Mouse (Mus musculus) left cerebral cortex, adult 11 months (tissue): ENCODE results near the gene Gabarapl1.
A peak's percentile ranks its signal among the peaks of the same experiment; 100 is the strongest.
"Not testable (repeated sequence)": the region's sequence is repeated elsewhere in the genome, so short reads cannot be mapped to it uniquely, and the experiment has no call there.

ENCODE experiments used
- DNase-seq: peaks from one replicate; pipeline ENCODE4 v3.0.0; 2022; ENCODE audit warnings: low spot score

The Gabarapl1 gene

DNA sequence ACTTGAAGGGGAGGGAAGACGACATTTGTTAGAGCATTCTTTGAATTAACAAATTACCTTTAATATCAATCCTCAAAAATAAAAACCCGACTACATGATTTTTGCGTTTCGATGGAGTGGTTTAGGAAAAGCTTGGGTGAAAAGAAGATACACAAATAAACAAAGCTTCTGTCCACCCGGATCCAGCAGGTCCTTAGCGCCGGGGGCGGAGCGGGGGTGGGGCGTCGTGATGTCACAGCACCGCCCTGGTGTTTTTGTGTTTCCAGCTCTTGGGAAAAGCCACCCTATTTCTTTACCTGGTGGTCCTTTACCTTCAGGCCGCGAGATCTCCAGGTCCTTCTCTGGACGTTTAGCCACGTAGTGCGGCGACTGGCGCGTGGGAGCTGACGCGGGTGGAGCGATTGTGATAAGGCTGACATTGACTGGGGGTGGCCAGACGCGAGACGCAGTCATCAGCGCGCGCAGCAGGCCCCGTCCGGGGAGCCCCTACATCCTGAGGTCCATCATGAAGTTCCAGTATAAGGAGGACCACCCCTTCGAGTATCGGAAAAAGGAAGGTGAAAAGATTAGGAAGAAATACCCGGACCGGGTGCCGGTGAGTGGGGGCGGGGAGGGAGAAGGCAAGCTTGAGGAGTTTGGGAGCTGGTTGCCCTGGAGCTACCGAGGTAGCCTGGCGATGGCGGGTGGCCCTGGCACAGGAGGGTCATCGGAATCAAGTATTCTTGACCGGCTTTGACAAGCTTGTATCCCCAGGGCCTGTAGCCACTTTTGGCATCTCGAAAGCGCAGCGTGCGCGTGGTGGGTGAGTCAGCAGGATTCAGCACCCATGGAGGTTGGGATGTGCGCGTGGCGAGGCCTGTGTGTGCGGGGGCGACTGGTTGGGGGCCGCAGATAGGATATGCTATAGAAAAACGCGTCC, at the start of gene Gabarapl1:
Gene Gabarapl1 (plus strand): TSS at position 219 of the 919 bp plus-strand sequence.
- DNase-seq, result peak; percentile 75

DNA sequence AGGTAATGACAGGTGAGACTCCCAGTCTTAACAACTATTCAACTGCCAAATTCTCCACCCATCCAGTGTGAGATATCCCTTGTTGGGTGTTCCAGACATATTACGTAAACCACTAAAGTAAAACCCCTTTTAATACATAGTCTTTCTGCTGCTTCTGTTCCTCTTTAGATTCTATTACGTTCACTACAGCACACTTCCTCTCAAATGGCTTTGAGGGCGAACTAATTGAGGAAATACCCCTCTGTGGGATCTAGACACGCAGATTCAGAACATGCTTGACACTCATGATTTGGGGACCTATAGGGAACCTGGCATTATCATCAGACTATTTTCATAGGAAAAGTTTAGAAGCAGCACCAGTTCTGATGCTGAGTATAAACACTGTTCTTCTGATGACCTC, 38.0 kb upstream of the Gabarapl1 start:
- DNase-seq, result no peak

DNA sequence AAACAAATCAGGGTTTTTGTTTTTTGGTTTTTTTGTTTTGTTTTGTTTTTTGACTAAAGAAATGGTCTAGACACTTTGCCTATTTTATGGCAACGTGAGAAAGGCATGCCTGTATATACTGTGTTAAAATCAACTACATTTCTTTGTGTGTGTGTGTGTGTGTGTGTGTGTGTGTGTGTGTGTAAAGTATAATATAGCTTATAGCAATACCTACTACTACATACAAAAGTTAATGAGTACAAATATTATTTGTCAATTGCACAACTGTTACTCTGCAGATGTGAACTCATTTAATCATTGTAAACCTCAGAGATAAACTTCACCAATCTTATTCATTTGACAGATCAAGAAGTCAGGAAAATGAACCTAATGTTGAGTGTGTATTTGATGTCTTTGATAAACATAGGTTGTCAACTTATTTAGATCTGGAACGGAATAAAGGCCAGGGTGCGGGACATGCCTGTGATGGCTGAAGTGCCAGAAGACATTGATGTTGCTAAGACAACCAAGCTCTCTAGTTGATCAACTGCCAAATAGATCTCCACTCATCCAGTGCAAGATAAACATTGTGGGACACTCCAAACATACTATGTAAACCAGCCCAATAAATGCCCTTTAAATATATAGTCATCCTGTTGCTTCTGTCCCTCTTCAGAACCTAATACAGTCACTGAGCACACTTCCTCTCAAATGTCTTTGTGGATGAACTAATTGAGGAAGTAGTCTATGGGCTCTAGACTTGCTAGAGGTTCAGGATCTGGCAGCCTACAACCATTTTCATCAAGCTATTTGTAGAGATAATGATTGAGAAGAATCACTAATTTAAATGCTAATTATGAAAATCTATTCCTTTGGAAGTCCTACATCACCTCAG, 35.4 kb upstream of the Gabarapl1 start:
- no peak for DNase-seq

DNA sequence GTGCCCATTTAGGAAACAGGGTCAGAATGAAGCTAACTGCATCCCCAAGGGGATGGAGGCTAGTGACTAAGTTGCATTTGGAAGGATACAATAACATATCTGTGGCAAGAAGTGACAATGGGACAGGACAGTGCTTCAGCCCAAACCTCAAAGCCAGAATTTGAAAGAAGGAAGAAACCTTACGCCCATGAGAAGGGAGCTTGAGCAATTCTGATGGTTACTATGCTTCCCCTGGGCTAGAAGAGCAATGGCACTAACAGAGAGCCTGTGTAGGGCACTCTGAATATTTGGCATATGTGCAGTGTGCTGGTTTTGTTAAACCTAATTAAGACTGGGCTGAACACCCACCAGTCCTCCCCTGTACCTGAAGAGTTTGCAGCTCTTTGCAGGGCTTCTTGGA, 33.4 kb upstream of the Gabarapl1 start:
- DNase-seq, result not testable (repeated sequence)

DNA sequence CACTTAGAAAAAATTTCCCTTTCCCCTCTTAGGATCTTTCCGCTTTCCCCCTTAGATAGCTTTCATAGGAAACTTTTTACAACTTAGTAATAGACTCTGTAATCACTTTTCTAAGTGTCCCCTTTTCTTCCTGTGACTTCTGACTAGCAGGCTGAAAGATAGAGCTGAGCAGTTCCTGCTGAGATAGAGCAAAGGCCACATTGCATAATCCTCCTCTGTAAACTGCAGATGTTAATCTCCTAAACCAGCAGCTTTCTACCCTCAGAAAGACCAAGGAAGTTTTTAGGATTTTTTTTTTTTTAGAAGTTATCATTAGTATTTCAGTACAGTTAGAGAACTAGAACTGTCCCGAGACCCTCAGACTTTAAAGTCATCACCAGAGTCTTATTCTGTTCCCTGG, 29.5 kb upstream of the Gabarapl1 start:
- no peak for DNase-seq

DNA sequence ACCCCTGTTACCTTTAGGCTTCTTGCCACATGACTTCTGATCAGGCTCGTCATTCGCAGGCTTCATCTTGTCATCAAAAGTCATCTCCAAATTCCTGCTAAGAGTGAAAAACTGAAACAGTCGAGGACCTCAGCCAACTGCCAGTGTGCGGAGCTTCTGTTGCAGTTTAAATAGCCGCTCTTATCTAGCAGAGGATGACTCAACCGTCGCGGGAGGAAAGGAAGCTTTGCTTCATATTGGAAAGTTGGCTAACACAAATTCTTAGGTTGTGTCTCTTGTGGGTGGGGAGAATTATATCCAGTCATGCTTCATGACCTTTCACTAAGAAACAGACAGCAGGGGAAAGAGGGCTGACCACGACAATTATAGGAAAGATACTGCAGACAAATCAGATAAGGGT, 25.9 kb upstream of the Gabarapl1 start, which contains the start of gene Olr1:
Gene Olr1 (minus strand): TSS at position 142 of the 400 bp plus-strand sequence.
- DNase-seq, result no peak

DNA sequence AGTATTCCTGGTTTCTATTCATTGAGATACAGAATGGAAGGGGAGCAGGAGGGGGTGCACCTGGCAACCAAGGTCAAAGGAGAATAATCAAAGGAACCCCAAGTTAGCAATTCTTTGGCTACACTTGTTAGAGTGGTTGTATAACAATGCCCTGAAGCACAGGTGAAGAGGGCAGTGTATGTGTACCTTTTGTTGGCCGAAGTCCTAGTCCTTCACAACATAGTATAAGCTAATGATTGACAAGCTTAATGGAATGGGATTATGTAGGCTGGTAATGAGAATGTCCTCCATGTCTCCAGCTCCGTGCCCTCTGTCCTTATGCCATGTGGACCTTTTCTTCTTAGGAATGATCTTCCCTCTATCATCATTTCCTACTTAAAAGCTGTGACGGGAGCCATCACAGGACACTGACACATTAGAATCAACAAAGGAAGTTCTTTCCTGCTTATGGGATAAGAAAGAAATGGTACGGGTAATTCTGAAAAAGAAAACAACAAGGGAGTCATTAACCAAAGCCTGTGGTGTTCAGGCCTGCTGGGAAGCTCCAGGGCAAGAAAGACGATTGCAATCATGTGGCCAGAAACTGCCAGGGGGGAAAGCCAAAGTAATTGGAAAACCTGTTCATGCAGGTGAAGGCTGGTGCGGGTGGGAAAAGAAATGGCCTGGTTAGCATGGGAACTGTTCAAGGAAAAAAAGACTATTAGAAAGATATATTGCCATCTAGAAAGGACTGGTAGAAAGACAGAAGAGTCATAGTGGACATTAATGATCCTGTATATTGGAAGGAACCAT, 22.6 kb upstream of the Gabarapl1 start:
- no peak for DNase-seq

DNA sequence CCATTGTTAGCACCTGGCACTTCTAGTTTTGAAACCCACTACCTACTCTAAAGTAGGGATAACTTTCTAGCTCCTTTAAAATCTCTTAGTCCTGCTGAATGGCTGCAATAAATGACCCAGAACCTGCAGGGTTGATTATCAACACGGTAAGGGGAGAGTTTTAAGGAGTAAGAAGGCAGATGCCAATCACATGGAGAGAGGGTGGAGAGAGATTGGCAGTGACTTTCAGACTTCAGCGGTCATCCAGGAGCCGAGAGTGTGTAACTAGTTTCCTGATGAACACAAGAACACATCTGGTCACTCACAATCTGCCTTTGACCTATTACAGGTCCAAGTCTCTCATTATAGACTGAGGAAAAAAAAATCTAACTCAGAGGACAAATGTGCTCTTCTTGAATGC, 20.6 kb upstream of the Gabarapl1 start, which contains the start of gene Tmem52b:
Gene Tmem52b (plus strand): TSS at position 189 of the 400 bp plus-strand sequence.
- no peak for DNase-seq

DNA sequence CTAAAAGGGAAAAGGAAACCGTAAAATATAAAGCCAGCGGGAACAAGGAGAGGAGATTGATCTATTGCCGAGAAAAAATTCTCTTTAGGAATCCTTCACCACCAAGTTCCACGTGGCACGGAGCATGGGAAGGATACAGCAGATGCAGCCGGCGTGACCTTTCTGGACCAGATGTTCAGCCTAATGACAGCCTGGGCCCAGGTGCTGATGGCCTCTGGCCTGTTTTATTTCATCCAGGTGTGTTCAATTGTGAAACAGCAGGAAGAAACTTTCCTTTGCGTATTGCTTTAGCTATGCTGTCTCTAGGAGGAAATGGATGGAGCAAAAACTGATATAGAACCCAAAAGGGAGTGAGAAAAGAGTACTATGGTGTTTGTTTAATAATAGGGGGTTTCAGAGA, 20.1 kb upstream of the Gabarapl1 start:
- DNase-seq, result no peak

DNA sequence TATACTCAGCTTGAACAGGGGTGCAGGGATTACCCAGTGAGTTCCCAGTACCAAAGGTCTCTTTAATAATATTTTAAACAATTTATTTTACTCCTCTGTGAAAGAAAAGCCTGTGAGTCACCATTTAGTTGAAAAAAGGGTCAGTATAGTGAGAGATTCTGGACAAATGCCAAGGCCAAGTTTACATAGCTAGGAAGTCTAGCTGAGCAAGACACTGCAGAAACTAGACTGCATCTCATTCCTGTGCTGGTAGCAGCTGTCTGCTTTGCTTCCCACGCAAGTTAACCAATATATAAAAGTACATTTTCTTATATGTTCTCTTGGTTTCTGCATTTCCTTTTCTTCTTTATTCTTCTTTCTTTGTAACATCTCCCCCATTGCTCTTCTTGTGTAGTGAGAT, 19.6 kb upstream of the Gabarapl1 start:
- no peak for DNase-seq

DNA sequence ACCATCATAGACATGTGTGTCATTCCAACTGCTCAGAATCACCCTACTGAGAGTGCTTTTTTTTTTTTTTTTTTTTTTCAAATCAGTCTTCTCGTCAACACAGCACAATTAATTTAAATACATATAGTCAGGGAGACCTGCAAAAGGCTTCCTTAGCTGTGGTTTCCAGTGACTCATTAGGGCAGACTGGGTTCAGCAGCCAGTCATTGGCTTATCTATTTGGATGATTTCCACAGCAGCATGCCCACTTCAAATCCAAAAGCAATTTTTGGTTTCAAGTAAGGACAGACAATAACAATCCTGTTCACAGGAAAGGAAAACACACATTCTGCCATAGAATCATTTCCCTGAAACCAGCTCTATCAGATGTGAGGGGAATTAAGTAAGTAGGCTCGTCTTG, 18.6 kb upstream of the Gabarapl1 start:
- no peak for DNase-seq

DNA sequence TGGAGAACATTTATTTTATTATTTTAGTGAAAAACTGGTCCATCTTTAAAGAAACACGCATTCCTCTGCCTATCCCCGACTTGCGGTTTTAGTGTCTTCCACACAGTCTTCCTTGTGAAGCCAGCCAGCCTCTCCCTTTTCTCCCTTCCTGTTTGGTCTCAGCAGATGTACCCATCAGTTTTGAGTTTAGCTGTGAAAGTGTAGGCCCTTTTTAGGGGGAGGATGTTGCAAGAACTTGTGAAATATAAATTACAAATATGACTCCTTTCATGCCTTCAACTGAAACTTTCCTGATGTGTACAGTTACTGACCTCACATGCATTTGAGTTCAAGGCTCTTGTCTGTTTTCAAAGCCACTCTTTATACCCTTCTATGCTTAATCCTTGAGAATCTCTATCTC, 17.9 kb upstream of the Gabarapl1 start:
- DNase-seq, result no peak

DNA sequence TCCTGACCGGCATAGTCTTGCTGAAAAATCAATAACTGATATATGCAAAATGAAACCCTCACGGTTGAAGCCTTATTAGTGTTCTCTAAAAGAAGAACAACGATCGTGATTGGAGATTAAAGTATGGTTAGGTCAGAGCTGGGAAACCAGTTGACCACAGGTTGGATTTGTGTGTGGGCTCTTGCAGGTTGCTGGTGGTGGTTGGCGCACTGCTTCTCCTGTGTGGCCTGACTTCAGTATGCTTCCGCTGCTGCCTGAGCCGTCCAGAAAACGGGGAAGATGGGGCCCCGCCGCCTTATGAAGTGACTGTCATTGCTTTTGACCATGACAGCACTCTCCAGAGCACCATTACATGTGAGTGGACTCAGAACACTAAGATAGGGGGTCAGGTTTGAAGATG, 16.6 kb upstream of the Gabarapl1 start:
- DNase-seq, result no peak

DNA sequence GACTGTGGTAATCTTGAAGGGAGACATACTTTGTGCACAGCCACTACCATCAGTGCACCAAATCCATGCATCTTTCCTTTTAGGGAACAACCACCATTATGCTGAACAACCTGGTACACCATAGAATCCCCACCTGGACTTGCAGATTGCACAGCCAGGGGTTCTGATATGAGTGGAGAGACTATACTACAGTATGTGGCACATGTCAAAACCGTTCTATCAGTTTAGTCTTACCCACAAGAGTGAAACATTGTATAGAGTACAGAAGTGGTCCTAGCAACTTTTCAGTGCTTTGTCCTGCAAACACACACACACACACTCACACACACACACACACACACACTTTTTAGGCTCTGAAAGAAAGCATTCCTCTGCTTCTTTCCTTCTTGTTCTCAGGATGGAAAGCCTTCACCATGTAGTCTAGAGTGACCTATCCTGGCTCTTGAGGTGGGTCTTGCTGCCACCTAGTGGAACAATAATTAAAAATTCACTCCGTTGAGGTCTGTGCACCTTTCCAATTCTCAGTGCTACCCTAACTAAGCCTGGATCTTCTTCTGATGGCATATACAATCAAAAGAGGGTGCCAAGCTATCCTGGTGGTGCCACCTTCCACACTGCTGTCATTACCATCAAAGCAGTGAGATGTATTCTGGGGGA, 15.1 kb upstream of the Gabarapl1 start:
- DNase-seq, result no peak

DNA sequence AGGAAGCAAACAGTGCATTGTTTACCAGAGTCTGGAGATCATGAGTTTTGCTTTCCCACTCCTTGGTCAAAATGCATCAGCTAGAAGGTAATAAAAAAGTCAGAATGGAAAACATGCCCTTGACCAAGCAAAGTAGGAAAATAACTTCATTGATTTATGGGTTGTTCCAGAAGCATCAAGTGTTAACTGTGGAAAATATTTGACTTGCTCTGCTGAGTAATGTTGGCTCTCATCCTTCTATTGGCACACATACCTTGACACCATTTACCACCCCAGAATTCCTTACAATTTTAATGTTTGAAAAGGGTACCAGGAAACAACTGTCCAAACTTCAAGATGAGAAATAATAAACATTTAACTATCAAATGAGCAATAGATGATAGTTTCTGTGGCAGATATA, 6.9 kb upstream of the Gabarapl1 start:
- no peak for DNase-seq

DNA sequence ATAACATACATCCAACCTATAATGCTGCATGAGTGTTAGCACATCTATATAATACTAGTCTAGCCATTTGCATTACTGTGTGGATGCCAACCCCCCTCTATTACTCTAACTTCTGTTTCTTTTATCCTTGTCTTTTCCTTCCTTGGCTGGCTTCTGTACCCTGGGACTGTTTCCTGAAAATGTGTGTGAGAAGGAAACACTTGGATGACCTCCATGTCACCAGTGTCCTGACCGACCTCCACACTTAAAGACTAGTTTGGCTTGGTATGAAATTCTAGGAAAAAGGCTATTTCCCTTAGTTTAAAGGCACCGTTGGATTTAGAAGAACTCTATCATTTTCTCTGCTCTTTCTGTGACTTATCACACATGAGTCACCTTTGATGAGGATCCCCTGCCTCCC, 5.5 kb upstream of the Gabarapl1 start:
- DNase-seq, result no peak

DNA sequence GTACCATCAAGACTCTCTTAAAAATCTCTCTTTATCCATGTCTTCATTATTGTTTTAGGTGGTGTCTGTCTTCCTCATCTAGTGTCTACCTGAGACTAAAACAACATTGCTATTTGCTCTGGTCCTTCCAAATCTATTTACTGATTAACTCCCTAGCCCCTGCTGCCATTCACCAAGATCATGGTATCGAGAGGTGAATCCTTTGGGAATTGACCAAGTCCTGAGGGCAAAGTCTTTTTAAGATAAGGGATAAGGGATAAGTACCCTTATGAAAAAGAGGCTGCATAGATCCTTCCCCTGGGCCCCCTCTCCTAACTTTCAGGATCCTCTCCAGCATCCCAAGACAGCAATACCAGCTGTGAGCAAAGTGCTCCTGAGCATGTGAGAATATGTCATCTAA, 3.4 kb upstream of the Gabarapl1 start:
- no peak for DNase-seq

DNA sequence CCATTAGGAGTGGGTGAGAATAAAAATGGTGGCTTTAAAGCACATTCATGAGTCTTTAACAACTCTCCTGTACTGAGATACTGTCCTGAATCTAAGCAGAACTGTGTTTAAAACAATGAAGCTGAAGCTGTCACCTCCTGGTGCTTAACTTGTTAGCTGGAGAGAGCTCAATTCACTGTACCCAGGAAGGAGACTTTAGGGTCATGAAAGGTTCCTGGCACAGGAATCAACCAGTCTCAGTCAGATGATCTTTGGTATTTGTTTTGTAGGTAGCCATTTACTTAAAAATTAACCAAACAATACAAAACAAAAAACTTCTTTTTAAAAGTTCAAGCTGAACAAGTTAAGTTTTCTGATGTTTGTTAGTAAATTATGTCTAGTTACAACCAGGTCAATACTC, 2.7 kb upstream of the Gabarapl1 start:
- DNase-seq, result no peak

DNA sequence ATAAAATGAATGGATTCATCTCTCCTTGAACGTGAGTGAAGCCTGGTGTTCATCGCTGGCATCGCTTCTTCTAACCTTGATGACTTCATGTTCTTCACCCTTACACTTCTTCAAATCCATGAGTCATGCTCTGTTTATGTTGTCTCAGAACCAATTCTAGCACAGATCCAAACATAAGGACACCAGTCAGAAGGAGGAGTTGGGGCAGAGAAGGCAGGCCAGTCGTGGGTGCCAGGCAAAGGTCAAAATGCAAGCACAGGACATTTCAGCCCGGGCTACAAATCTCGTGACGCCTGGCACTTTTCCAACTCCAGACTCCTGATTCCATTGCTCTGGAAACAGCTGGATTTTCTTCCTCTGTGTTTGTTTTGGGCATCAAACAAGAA, 411 bp upstream of the Gabarapl1 start:
- no peak for DNase-seq

DNA sequence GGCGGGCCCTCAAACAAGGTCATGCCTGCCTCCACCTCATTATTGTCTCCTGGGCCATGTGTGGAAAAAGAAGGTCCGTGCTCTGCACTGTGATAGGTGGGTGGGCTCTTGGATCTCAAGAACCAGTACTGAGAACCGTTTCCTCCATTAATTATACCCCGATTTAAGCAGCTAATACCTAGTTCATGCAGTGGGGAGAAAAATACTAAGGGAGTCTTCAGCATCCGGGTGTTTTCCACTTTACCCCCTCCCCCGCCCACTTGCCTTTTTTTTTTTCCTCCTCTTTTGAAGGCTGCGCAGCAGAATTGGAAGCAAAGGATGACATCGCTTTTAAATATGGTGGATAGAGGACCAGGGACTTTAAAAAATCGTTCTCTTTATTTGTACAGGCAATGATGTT, 1.1 kb downstream of the Gabarapl1 start:
- no peak for DNase-seq

DNA sequence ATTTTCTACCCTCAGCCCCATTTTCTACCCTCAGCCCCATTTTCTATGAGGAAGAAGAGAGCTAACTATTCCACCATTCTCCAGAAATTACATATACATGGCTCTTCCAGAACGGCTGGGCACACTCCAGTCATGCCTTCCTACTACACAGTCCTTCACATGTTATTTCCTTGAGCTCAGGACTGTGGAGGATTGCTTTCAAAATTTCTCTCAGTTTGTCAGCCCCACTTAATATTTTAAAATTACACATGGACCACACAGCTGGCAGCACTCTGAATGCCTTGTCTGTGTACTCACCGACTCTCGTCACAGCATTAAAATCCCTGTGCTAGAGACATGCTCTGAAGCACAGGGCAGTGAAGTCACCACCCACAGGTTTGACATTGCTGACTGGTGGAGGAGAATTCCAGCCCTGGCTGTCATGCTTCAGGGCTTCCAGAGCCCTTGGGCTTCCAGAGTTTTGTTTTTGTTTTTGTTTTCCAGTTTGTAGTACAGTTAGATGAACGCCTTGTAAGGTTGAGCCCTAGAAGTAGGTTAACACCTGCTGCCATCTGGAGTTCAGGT, 1.7 kb downstream of the Gabarapl1 start:
- no peak for DNase-seq
